Mouse (Mus musculus) gastrocnemius, adult 18-20 months (tissue): ENCODE data around the gene Tmem141. TPM values are rescaled to one million over a fixed set of nuclear protein-coding genes. Genes with fewer than 3 reads are reported as not detected.

Experiments used
- DNase-seq: peaks from one replicate; pipeline ENCODE4 v3.0.0; 2021; ENCODE audit warnings: low spot score
- long read RNA-seq, 2 experiments: library from polyadenylated mRNA; stranded (forward); transcript quantifications; one replicate each; pipeline ENCODE4 v2.0.0; 2021
- total RNA-seq, 2 experiments: library from RNA; stranded (reverse); gene quantifications; 2 replicates each; pipeline ENCODE4 v1.2.3; 2021

Gene Tmem141
- 10 to 100 TPM; 17.1 to 17.3 TPM for total RNA-seq
- long read RNA-seq, experiment 1, partial matches to known transcripts: 0 of 11 reads
- long read RNA-seq, experiment 1, other reads (novel, unspliced or antisense): 2 of 11 reads
- long read RNA-seq, experiment 2, transcript Tmem141-206 (4 exons, 975 nt): major isoform, 5 of 15 reads
- long read RNA-seq, experiment 2, partial matches to known transcripts: 2 of 15 reads
- long read RNA-seq, experiment 2, other reads (novel, unspliced or antisense): 6 of 15 reads

- DNase-seq: peak; percentile 90
These were observed at the start of gene Tmem141 for GRCm38 (mm10) chr2:25621229-25622200. Gene Tmem141 (minus strand): TSS chr2:25622005.

DNA sequence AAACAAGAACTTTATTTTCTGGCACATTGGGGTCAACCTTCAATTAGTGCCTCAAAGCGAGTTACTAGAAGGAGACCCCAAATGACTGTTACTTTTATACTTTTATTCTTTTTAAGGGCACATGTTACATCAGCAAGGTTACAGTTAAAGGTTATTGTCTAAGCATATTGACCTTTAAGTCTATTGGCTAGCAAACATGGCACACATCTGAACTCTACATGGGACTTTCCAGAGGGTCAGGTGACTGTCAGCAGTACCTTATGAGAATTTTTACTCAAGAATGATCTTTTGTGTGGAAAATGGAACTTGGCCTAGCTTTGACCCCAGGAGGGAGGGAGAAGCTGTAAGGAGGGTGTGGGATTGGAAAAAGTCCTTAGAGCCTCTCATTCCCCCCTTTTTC, 44.7 kb upstream of the Tmem141 start:
- DNase-seq: no peak

GRCm38 (mm10) chr2:25664125-25664524, 42.3 kb upstream of the Tmem141 start:
- no peak for DNase-seq

DNA sequence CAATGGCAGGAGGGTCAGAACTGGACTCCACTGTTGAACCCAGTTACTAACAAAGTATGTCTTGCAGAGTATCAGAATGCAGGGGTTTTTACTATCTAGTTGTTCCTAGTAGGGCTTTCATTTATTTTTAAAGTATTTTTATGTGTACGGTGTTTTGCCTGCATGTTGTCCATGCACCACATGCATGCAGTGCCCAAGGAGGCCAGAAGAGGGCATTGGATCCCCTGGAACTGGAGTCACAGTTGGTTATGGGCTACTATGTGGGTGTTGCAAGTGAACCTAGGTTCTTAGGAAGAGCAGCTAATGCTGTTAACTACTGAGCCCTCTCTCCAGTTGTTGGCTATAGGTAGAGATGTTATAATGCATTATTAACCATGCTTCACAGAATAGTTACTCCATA, 41.7 kb upstream of the Tmem141 start:
- DNase-seq: peak; percentile 43

- no peak for DNase-seq
These were observed 39.6 kb upstream of the Tmem141 start for GRCm38 (mm10) chr2:25661245-25661970.

DNA sequence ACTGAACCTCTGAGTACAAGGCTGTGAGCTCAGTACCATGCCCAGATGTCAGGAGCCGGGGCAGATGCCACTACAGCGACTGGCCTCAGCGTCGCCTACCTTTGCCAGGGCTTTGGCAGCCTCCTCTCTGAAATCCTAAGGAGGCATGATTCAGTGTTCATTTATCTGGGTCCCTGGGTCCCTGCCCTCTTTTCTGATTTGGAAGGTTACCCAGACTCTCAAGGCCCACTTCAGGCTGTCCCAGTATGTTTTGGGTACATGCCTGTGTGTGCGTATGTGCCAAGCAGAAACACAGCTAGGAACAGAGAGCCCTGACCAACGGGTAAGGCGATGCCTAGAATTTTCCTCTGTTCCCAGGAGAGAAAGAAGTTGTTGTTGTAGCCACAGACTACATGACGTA, 38.5 kb upstream of the Tmem141 start:
- peak; percentile 12 for DNase-seq

DNA sequence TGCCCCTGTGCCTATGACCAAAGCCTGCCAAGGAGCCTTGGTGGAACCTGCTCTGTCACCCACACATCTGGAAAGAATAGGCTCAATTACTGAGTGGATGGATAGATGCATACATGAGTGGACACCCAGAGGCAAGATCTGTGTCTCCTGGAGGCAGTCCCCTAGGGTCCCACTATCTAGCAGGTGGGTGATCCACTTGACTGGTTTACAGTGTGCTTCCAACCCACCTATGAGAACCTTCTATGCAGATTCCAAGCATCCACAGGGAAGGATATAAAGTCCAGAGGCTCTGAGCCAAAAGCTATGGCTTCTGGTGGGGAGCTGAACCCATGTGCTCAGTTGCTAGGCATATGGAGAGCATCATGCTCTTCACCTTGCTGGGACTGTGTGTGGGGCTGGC, 35.8 kb upstream of the Tmem141 start, which contains the start of gene Lcn5:
Gene Lcn5, plus strand, starts transcription at position 301 of the 400 bp plus-strand sequence.
- no peak for DNase-seq

GRCm38 (mm10) chr2:25657246-25657645, 35.4 kb upstream of the Tmem141 start:
- no peak for DNase-seq

GRCm38 (mm10) chr2:25656691-25657090, 34.9 kb upstream of the Tmem141 start:
- DNase-seq: peak; percentile 49

GRCm38 (mm10) chr2:25654502-25654901, 32.7 kb upstream of the Tmem141 start:
- no peak for DNase-seq

GRCm38 (mm10) chr2:25652902-25653301, 31.1 kb upstream of the Tmem141 start, which contains the start of gene Lcn8:
Gene Lcn8 (plus strand): TSS chr2:25653120.
- DNase-seq: no peak

- DNase-seq: no peak
These were observed 18.1 kb upstream of the Tmem141 start for GRCm38 (mm10) chr2:25639890-25640289.

DNA sequence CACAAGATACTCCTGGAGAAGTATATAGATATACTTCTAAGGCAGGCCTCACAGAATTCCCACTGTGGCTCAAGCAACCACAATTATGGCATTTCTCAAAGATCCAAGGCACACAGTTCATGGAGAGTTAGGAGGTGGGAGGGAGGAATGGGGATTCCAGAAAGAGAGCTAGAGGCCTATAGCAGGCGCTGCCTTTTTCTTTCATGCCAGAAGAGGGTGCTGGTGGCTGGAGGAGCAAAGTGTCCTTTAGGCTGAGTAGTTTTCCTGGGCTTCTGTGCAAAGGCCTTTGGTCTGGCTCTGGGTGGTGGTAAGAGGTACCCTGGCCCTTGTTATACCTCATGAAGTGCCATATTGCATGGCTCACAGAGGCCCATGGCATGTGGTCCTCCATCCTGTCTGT, 12.2 kb upstream of the Tmem141 start:
- DNase-seq: no peak

DNA sequence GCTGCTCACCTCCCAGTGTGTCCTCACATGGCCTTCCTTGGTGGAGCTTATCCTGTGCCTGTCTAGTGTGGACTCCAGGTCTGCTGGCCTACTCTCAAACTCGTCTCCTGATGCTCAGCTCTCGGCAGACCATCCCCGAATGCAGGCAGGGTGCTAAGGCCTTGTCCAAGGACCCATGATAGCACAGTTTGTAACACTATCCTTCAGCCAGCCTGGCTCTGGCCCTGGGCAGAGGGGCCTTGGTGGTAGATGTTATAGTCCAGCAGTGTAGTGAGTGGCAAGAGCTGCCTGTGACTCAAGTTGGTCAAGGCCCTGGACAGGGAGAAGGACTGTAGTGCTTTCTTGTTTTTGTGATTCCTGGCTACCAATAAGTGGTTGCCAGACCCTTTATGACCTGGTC, 11.8 kb upstream of the Tmem141 start:
- no peak for DNase-seq

DNA sequence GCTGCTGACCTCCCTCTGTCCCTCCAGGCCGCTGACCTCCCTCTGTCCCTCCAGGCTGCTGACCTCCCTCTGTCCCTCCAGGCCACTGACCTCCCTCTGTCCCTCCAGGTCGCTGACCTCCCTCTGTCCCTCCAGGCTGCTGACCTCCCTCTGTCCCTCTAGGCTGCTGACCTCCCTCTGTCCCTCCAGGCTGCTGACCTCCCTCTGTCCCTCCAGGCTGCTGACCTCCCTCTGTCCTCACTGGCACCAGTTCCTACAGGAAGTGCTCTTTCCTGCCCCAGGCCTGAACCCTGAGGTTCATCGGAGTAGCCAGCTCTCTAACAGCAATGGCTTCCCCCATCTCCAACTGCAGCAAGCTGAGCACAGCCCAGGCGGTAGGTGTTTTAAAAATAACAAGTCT, 6.9 kb upstream of the Tmem141 start:
- no peak for DNase-seq

GRCm38 (mm10) chr2:25627811-25628210, 6.0 kb upstream of the Tmem141 start, which contains the start of gene Fcna:
Gene Fcna (minus strand): TSS chr2:25628030.
- no peak for DNase-seq

- no peak for DNase-seq
These were observed 4.2 kb upstream of the Tmem141 start for GRCm38 (mm10) chr2:25625986-25626385.

- DNase-seq: no peak
These were observed 965 bp downstream of the Tmem141 start for GRCm38 (mm10) chr2:25620852-25621228.

DNA sequence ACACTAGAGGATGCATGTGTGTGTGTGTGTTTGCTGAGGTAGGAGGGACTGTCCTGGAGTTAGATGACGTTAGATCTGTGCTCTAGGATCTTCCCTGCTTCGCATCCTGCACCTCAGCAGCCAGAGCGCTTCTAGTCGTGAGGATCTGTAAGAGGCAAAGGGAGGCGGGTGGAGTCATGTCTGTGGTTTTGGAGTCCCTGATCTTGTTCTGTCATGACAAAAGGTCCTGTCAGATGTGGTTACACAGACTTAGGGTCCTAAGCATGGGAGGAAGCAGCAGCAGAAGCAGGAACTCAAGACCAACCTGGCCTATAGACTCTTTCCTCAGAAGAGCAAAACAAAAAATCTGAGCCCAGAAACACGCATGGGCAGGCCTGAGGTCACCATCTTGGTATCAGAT, 1.4 kb downstream of the Tmem141 start:
- DNase-seq: no peak

GRCm38 (mm10) chr2:25617578-25617977, 4.2 kb downstream of the Tmem141 start, which contains the start of gene Ccdc183:
Gene Ccdc183 (minus strand): TSS chr2:25617678.
- DNase-seq: no peak

- no peak for DNase-seq
These were observed 5.4 kb downstream of the Tmem141 start for GRCm38 (mm10) chr2:25616398-25616797.

DNA sequence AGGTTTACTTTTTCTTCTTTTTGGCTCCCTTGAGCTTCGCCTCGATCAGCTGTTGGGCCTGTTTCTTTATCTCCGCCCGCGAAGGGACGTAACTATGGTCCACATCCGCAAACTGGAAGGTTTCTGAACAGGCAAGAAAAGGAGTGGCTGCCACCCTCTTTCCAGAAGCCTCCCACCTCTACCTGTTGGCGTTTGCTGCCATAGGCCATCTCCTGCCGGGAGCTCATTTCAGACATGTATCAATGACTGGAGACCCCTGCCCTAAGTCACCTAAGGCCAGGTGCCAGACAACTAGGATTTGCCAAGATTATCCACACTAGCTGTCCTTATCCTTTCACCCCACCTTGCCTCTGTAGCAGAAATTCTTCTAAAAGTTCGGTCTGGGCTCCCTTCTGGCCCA, 13.1 kb downstream of the Tmem141 start:
- DNase-seq: no peak
